Comparison of ENCODE assay signal across 15 mouse cellular contexts in genomic region chr3:115801581-115802200, GRCm38 (mm10).
DNase-seq lines count a peak whose midpoint lies in the region; ATAC-seq and TF ChIP-seq lines count a peak whose summit lies in the region.
"Had no signal": no experiment of that assay in that cellular context is flagged by ENCODE, and none has a peak within 500 bp of the region (broad histone marks: within the 10 kb centered on the region; RNA-seq: fewer than 3 reads in every experiment).

No protein-coding gene starts in this region.

- TF ChIP-seq POLR2A in heart, adult 2 months (IDR thresholded peaks at IDR 0.05; ENCODE audit: insufficient read depth, low read depth, low read length): no peak

- peak; percentile 40 for ATAC-seq in lung, postnatal 0 days
- no peak for ATAC-seq in stomach, postnatal 0 days (ENCODE audit: low FRiP score, low TSS enrichment)

- peaks cover 7% of the 10 kb centered on the region for H3K4me1 ChIP-seq in heart, adult 2 months (ENCODE audit: control insufficient read depth, insufficient read depth, low read length)
- H3K4me1 ChIP-seq in lung, postnatal 0 days (ENCODE audit: insufficient read depth, low read depth, low read length): no peaks in the 10 kb centered on the region
- H3K4me1 ChIP-seq in stomach, postnatal 0 days (replicated peaks; ENCODE audit: control insufficient read depth, insufficient read depth): no peaks in the 10 kb centered on the region
- no peaks in the 10 kb centered on the region for H3K4me1 ChIP-seq in limb, embryonic 10.5 days
- H3K4me1 ChIP-seq: limb, embryonic 13.5 days had no signal

- no peaks in the 10 kb centered on the region for H3K79me2 ChIP-seq in heart, adult 2 months (replicated peaks; ENCODE audit: control insufficient read depth, insufficient read depth, low read length)

- WGBS in heart, adult 2 months: 55% methylated on average over 5 of the region's 5 CpGs
- 46% methylated on average over 5 of the region's 5 CpGs for WGBS in lung, postnatal 0 days
- WGBS in stomach, postnatal 0 days: 72% methylated on average over 5 of the region's 5 CpGs
- 87% methylated on average over 5 of the region's 5 CpGs for WGBS in limb, embryonic 10.5 days

- H3K27me3 ChIP-seq in heart, adult 2 months (ENCODE audit: control insufficient read depth, insufficient read depth, low read length): no peaks in the 10 kb centered on the region
- H3K27me3 ChIP-seq in lung, postnatal 0 days (replicated peaks; ENCODE audit: insufficient read depth, low read length): no peaks in the 10 kb centered on the region
- H3K27me3 ChIP-seq in stomach, postnatal 0 days (ENCODE audit: control insufficient read depth, insufficient read depth, low read length): no peaks in the 10 kb centered on the region
- H3K27me3 ChIP-seq in limb, embryonic 10.5 days (ENCODE audit: low read depth, poor library complexity, severe bottlenecking): no peaks in the 10 kb centered on the region
- H3K27me3 ChIP-seq: limb, embryonic 13.5 days had no signal

- no peak overlapping the region for H3K9ac ChIP-seq in heart, adult 2 months (ENCODE audit: low read depth, low read length)
- no peak overlapping the region for H3K9ac ChIP-seq in lung, postnatal 0 days (replicated peaks; ENCODE audit: low read depth)
- no peak overlapping the region for H3K9ac ChIP-seq in stomach, postnatal 0 days (ENCODE audit: low read length)
- H3K9ac ChIP-seq: hindbrain, embryonic 14.5 days; limb, embryonic 13.5 days had no signal

- TF ChIP-seq EP300 in heart, adult 2 months (IDR thresholded peaks at IDR 0.05; ENCODE audit: insufficient read depth, low read depth, low read length): no peak
- TF ChIP-seq EP300 in lung, postnatal 0 days (IDR thresholded peaks at IDR 0.05): peak; percentile 75
- TF ChIP-seq EP300 in stomach, postnatal 0 days (optimal IDR thresholded peaks at IDR 0.05): no peak

- DNase-seq in heart, adult 2 months: peak in 1 of 2 experiments; percentile 28
- DNase-seq in heart, postnatal 25 days (ENCODE audit: low spot score): no peak
- no peak for DNase-seq in lung, postnatal 0 days (ENCODE audit: low spot score)
- DNase-seq in lung, postnatal 14 days: no peak
- peak; percentile 85 for DNase-seq in induced T-regulatory cell, adult 2 months (ENCODE audit: low read depth)
- DNase-seq in stomach, postnatal 0 days (ENCODE audit: low spot score): peak; percentile 9
- no peak for DNase-seq in limb, embryonic 10.5 days (ENCODE audit: low spot score)
- no peak for DNase-seq in layer of hippocampus, adult 2 months (ENCODE audit: low spot score in 2 of 2)
- DNase-seq: adrenal gland, postnatal 36 days; cerebellum, adult 11-12 months; embryo, embryonic 11 days; gastrocnemius, postnatal 14 days had no signal

- no peak overlapping the region for H3K4me2 ChIP-seq in lung, postnatal 0 days (replicated peaks; ENCODE audit: low read depth, low read length)
- H3K4me2 ChIP-seq in stomach, postnatal 0 days (replicated peaks; ENCODE audit: low read depth): no peak overlapping the region
- H3K4me2 ChIP-seq: hindbrain, embryonic 14.5 days; limb, embryonic 13.5 days had no signal

- peak overlapping the region; percentile 51 for H3K27ac ChIP-seq in heart, adult 2 months
- no peak overlapping the region for H3K27ac ChIP-seq in lung, postnatal 0 days (ENCODE audit: low read length)
- no peak overlapping the region for H3K27ac ChIP-seq in stomach, postnatal 0 days (replicated peaks)
- no peak overlapping the region for H3K27ac ChIP-seq in limb, embryonic 10.5 days
- no peak overlapping the region for H3K27ac ChIP-seq in layer of hippocampus, adult 2 months
- H3K27ac ChIP-seq: hindbrain, embryonic 14.5 days; limb, embryonic 13.5 days had no signal

- H3K36me3 ChIP-seq in heart, adult 2 months (ENCODE audit: control insufficient read depth, insufficient read depth, low read length): no peaks in the 10 kb centered on the region; the same call in 1 of the 2 replicates
- H3K36me3 ChIP-seq in lung, postnatal 0 days (ENCODE audit: insufficient read depth, low read length): no peaks in the 10 kb centered on the region
- H3K36me3 ChIP-seq in stomach, postnatal 0 days (ENCODE audit: control insufficient read depth, insufficient read depth, low read length): no peaks in the 10 kb centered on the region
- no peaks in the 10 kb centered on the region for H3K36me3 ChIP-seq in limb, embryonic 10.5 days
- H3K36me3 ChIP-seq: limb, embryonic 13.5 days had no signal

- no peak overlapping the region for H3K4me3 ChIP-seq in heart, adult 2 months
- H3K4me3 ChIP-seq in lung, postnatal 0 days (ENCODE audit: low read depth, low read length): no peak overlapping the region
- no peak overlapping the region for H3K4me3 ChIP-seq in stomach, postnatal 0 days (ENCODE audit: low read depth, low read length)
- H3K4me3 ChIP-seq in limb, embryonic 10.5 days: no peak overlapping the region
- no peak overlapping the region for H3K4me3 ChIP-seq in layer of hippocampus, adult 2 months
- H3K4me3 ChIP-seq: limb, embryonic 13.5 days; myocyte had no signal

- TF ChIP-seq CTCF in heart, adult 2 months (IDR thresholded peaks at IDR 0.05): no peak
- TF ChIP-seq CTCF in lung, postnatal 0 days (IDR thresholded peaks at IDR 0.05): no peak
- no peak for TF ChIP-seq CTCF in stomach, postnatal 0 days (IDR thresholded peaks at IDR 0.05; ENCODE audit: low read depth)
- no peak for TF ChIP-seq CTCF in layer of hippocampus, adult 2 months (conservative IDR thresholded peaks at IDR 0.05)

- intact Hi-C loops in heart, adult 2 months (cut with DNase I): no loop called here
- intact Hi-C loops in heart, postnatal 25 days (cut with DNase I): no loop called here

- no peaks in the 10 kb centered on the region for H3K9me3 ChIP-seq in lung, postnatal 0 days (ENCODE audit: low read length)
- H3K9me3 ChIP-seq in stomach, postnatal 0 days (ENCODE audit: control insufficient read depth, low read length): no peaks in the 10 kb centered on the region
- no peaks in the 10 kb centered on the region for H3K9me3 ChIP-seq in limb, embryonic 10.5 days (replicated peaks)
- H3K9me3 ChIP-seq: limb, embryonic 13.5 days had no signal

Comparison
In these comparisons a context has a peak if more than half of its experiments do, and no peak if none do; other contexts are left out.
1. DNase-seq: peak in induced T-regulatory cell, adult 2 months (single experiment) and stomach, postnatal 0 days (single experiment); none in heart, postnatal 25 days (single experiment), lung, postnatal 0 days (single experiment), lung, postnatal 14 days (single experiment), limb, embryonic 10.5 days (single experiment) and layer of hippocampus, adult 2 months (0 of 2).